Mouse (Mus musculus) embryonic facial prominence, embryonic 11.5 days (tissue): ENCODE measurements at regions not wholly inside any gene's neighbourhood (a gene's known extent, or its start where the extent isn't known, plus 50 kb on each side); places are given as distances from the start of the nearest gene placed in this dataset.

Experiments
- ATAC-seq: fragments of 200-750 bp; cut with Nextera tagmentation; replicated peaks from 2 replicates; pipeline ENCODE4 v1.8.0; 2017; ENCODE audit warnings: low read depth; ENCODE audit not compliant: insufficient number of reproducible peaks, low FRiP score, low TSS enrichment
- DNase-seq: peaks from one replicate; pipeline ENCODE4 v3.0.0-alpha.2; 2015; ENCODE audit warnings: low spot score
- H3K27ac ChIP-seq: fragments of 300-500 bp; sonication (generic); replicated peaks from 2 replicates; pipeline ENCODE4 v1.5.1; 2014; ENCODE audit warnings: mild to moderate bottlenecking, low read depth, low read length, control low read depth
- H3K27me3 ChIP-seq: fragments of 300-500 bp; sonication (generic); 2 replicates; pipeline ENCODE4 v1.6.1; 2014; ENCODE audit warnings: mild to moderate bottlenecking, low read length, moderate library complexity, mixed read lengths; ENCODE audit not compliant: control insufficient read depth, insufficient read depth
- H3K36me3 ChIP-seq: fragments of 300-500 bp; sonication (generic); replicated peaks from 2 replicates; pipeline ENCODE4 v1.6.1; 2014; ENCODE audit warnings: low read depth, mild to moderate bottlenecking, low read length, moderate library complexity, mixed read lengths; ENCODE audit not compliant: control insufficient read depth, insufficient read depth
- H3K4me1 ChIP-seq: fragments of 300-500 bp; sonication (generic); 2 replicates; pipeline ENCODE4 v1.6.1; 2014; ENCODE audit warnings: low read length, mixed read lengths; ENCODE audit not compliant: control insufficient read depth, insufficient read depth
- H3K4me2 ChIP-seq: fragments of 300-500 bp; sonication (generic); 2 replicates; pipeline ENCODE4 v1.6.1; 2014; ENCODE audit warnings: low read depth, mild to moderate bottlenecking, control low read depth, low read length, moderate library complexity
- H3K4me3 ChIP-seq: fragments of 300-500 bp; sonication (generic); 2 replicates; pipeline ENCODE4 v1.5.1; 2014; ENCODE audit warnings: low read depth, low read length, control low read depth
- H3K9ac ChIP-seq: fragments of 300-500 bp; sonication (generic); replicated peaks from 2 replicates; pipeline ENCODE4 v1.6.1; 2014; ENCODE audit warnings: mild to moderate bottlenecking, control low read depth, low read length
- H3K9me3 ChIP-seq: fragments of 300-500 bp; sonication (generic); replicated peaks from 2 replicates; pipeline ENCODE4 v1.6.1; 2016; ENCODE audit warnings: mild to moderate bottlenecking, low read length, inconsistent platforms, mixed read lengths; ENCODE audit not compliant: control insufficient read depth
- WGBS: fragments of 180-500 bp; shearing (Covaris S2); extraction: QIAGEN DNeasy Blood & Tissue Kit; methylation state at CpG from one replicate; pipeline ENCODE4 v1.1.7; 2014; 5-methylcytosine and 5-hydroxymethylcytosine counted together

- Histone ChIP-seq H3K4me2 (no peak overlapping the region), H3K4me3 (no peak overlapping the region), H3K36me3 (no peaks in the 10 kb centered on the region), H3K27ac (no peak overlapping the region), H3K9ac (no peak overlapping the region), H3K4me1 (peaks cover 10% of the 10 kb centered on the region), H3K27me3 (no peaks in the 10 kb centered on the region), H3K9me3 (no peaks in the 10 kb centered on the region)
- DNase-seq (no peak), ATAC-seq (no peak)
- 49% methylated on average over 5 of the region's 5 CpGs for WGBS
Observed at GRCm38 (mm10) chr11:24372616-24373015, 294.8 kb downstream of the Bcl11a start.

GRCm38 (mm10) chr11:24373301-24373700, 295.4 kb downstream of the Bcl11a start:
- 33% methylated on average over 4 of the region's 4 CpGs for WGBS
- Histone ChIP-seq H3K36me3 (no peaks in the 10 kb centered on the region), H3K4me3 (no peak overlapping the region), H3K27me3 (no peaks in the 10 kb centered on the region), H3K9ac (no peak overlapping the region), H3K9me3 (no peaks in the 10 kb centered on the region), H3K4me1 (peaks cover 10% of the 10 kb centered on the region), H3K27ac (no peak overlapping the region), H3K4me2 (no peak overlapping the region)
- ATAC-seq (no peak), DNase-seq (no peak)

- Histone ChIP-seq H3K4me1 (no peaks in the 10 kb centered on the region), H3K9me3 (no peaks in the 10 kb centered on the region), H3K36me3 (no peaks in the 10 kb centered on the region), H3K4me3 (no peak overlapping the region), H3K27ac (no peak overlapping the region), H3K4me2 (no peak overlapping the region), H3K9ac (no peak overlapping the region), H3K27me3 (no peaks in the 10 kb centered on the region)
- WGBS, result 45% methylated on average over 2 of the region's 2 CpGs
- ATAC-seq (no peak), DNase-seq (no peak)
Observed at GRCm38 (mm10) chr11:24377530-24377929, 299.7 kb downstream of the Bcl11a start.

GRCm38 (mm10) chr11:24390578-24390977, 312.7 kb downstream of the Bcl11a start:
- WGBS, result 17% methylated on average over 5 of the region's 5 CpGs
- H3K27ac ChIP-seq, result no peak overlapping the region

GRCm38 (mm10) chr11:24391385-24391784, 313.5 kb downstream of the Bcl11a start:
- H3K36me3 ChIP-seq, result no peaks in the 10 kb centered on the region
- no peak overlapping the region for H3K9ac ChIP-seq
- no peak overlapping the region for H3K4me2 ChIP-seq
- ATAC-seq (no peak), DNase-seq (no peak)
- H3K27me3 ChIP-seq, result no peaks in the 10 kb centered on the region
- no peak overlapping the region for H3K4me3 ChIP-seq
- H3K4me1 ChIP-seq, result no peaks in the 10 kb centered on the region
- WGBS, result 58% methylated on average over 1 of the region's 1 CpGs
- no peak overlapping the region for H3K27ac ChIP-seq
- H3K9me3 ChIP-seq, result no peaks in the 10 kb centered on the region

More at GRCm38 (mm10) chr11:24390578-24390977, 312.7 kb downstream of the Bcl11a start:
- Histone ChIP-seq H3K9ac (no peak overlapping the region), H3K9me3 (no peaks in the 10 kb centered on the region), H3K4me2 (no peak overlapping the region), H3K27me3 (no peaks in the 10 kb centered on the region), H3K4me1 (no peaks in the 10 kb centered on the region), H3K4me3 (no peak overlapping the region), H3K36me3 (no peaks in the 10 kb centered on the region)
- ATAC-seq (peak; percentile 59; the same call in 1 of the 2 replicates), DNase-seq (peak; percentile 82)

- Histone ChIP-seq H3K4me3 (no peak overlapping the region), H3K36me3 (no peaks in the 10 kb centered on the region), H3K27ac (no peak overlapping the region), H3K9me3 (no peaks in the 10 kb centered on the region), H3K4me2 (no peak overlapping the region), H3K9ac (no peak overlapping the region), H3K27me3 (no peaks in the 10 kb centered on the region), H3K4me1 (no peaks in the 10 kb centered on the region)
- ATAC-seq (no peak), DNase-seq (no peak)
- 87% methylated on average over 2 of the region's 2 CpGs for WGBS
Observed at GRCm38 (mm10) chr11:24395478-24395877, 317.6 kb downstream of the Bcl11a start.

- Histone ChIP-seq H3K4me2 (no peak overlapping the region), H3K9me3 (no peaks in the 10 kb centered on the region), H3K36me3 (no peaks in the 10 kb centered on the region), H3K4me3 (no peak overlapping the region), H3K27ac (no peak overlapping the region), H3K4me1 (no peaks in the 10 kb centered on the region), H3K9ac (no peak overlapping the region), H3K27me3 (no peaks in the 10 kb centered on the region)
- no peak for ATAC-seq
- WGBS, result 86% methylated on average over 5 of the region's 5 CpGs
- no peak for DNase-seq
Observed at GRCm38 (mm10) chr11:24396911-24397310, 319.1 kb downstream of the Bcl11a start.

- no peak for ATAC-seq
- no peaks in the 10 kb centered on the region for H3K9me3 ChIP-seq
- DNase-seq, result no peak
- H3K27me3 ChIP-seq, result no peaks in the 10 kb centered on the region
- H3K4me2 ChIP-seq, result no peak overlapping the region
- H3K9ac ChIP-seq, result no peak overlapping the region
- no peak overlapping the region for H3K27ac ChIP-seq
- H3K4me3 ChIP-seq, result no peak overlapping the region
- WGBS, result 24% methylated on average over 1 of the region's 1 CpGs
- H3K36me3 ChIP-seq, result no peaks in the 10 kb centered on the region
- no peaks in the 10 kb centered on the region for H3K4me1 ChIP-seq
Observed at GRCm38 (mm10) chr11:24397710-24398109, 319.9 kb downstream of the Bcl11a start.
